Mouse (Mus musculus) neural tube, embryonic 11.5 days (tissue): ENCODE measurements around the gene Jmjd1c. TPM values are rescaled to one million over a fixed set of nuclear protein-coding genes. Genes with fewer than 3 reads are reported as not detected.

Source experiments
- ATAC-seq: fragments of 200-750 bp; cut with Nextera tagmentation; 2 replicates; pipeline ENCODE4 v1.8.0; 2017; ENCODE audit warnings: moderate number of reproducible peaks, mild to moderate bottlenecking, moderate TSS enrichment, moderate library complexity; ENCODE audit not compliant: insufficient read depth, low FRiP score, low TSS enrichment
- DNase-seq: peaks from one replicate; pipeline ENCODE4 v3.0.0-alpha.2; 2015; ENCODE audit warnings: low spot score
- H3K27ac ChIP-seq: fragments of 300-500 bp; sonication (generic); 2 replicates; pipeline ENCODE4 v1.5.1; 2014; ENCODE audit warnings: low read depth, mild to moderate bottlenecking, low read length
- H3K27me3 ChIP-seq: fragments of 300-500 bp; sonication (generic); 2 replicates; pipeline ENCODE4 v1.6.1; 2014; ENCODE audit warnings: mild to moderate bottlenecking, low read length, mixed read lengths; ENCODE audit not compliant: control insufficient read depth, insufficient read depth
- H3K36me3 ChIP-seq: fragments of 300-500 bp; sonication (generic); 2 replicates; pipeline ENCODE4 v1.6.1; 2014; ENCODE audit warnings: mild to moderate bottlenecking, low read length, moderate library complexity, mixed read lengths; ENCODE audit not compliant: control insufficient read depth, insufficient read depth
- H3K4me1 ChIP-seq: fragments of 300-500 bp; sonication (generic); 2 replicates; pipeline ENCODE4 v1.6.1; 2014; ENCODE audit warnings: low read length, mixed read lengths; ENCODE audit not compliant: control insufficient read depth, insufficient read depth
- H3K4me2 ChIP-seq: fragments of 300-500 bp; sonication (generic); 2 replicates; pipeline ENCODE4 v1.6.1; 2014; ENCODE audit warnings: low read depth, mild to moderate bottlenecking, moderate library complexity
- H3K4me3 ChIP-seq: fragments of 300-500 bp; sonication (generic); 2 replicates; pipeline ENCODE4 v1.5.1; 2014; ENCODE audit warnings: low read depth, low read length
- H3K9ac ChIP-seq: fragments of 300-500 bp; sonication (generic); 2 replicates; pipeline ENCODE4 v1.6.1; 2014; ENCODE audit warnings: mild to moderate bottlenecking, low read length
- H3K9me3 ChIP-seq: fragments of 300-500 bp; sonication (generic); 2 replicates; pipeline ENCODE4 v1.6.1; 2016; ENCODE audit warnings: low read length; ENCODE audit not compliant: control insufficient read depth
- WGBS: fragments of 180-500 bp; shearing (Covaris S2); extraction: QIAGEN DNeasy Blood & Tissue Kit; methylation state at CpG from one replicate; pipeline ENCODE4 v1.1.7; 2014; 5-methylcytosine and 5-hydroxymethylcytosine counted together
- polyA plus RNA-seq: library from polyadenylated mRNA; unstranded; fragments of >200 nt; fragmentation: Nextera tagmentation; extraction: Ambion mirVana; gene quantifications from 2 replicates; pipeline ENCODE4 v1.2.1, GENCODE M21; 2014

Jmjd1c gene
- polyA plus RNA-seq, 1 experiment from 2014 or later: 47.6 TPM

DNA sequence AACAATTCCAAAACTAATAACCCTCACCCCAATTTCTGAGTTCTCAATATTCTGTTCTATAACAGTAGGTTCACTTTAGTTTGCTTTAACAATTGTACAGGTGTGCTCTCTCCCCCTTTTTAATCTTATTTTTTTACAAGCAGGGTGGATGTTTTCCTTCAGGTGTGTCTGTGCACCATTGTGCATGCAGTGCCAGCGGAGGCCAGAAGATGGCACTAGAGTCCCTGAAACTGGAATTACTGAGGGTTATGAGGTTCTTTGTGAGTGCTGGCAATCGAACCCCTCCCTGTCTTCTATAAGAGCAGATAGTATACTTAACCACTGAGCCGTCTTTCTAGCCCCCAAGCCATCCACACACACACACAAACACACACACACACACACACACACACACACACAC, 96.4 kb downstream of the Jmjd1c start:
- no peak overlapping the region for H3K27ac ChIP-seq
- WGBS: 97% methylated on average over 3 of the region's 3 CpGs
- no peak overlapping the region for H3K4me3 ChIP-seq
- no peak overlapping the region for H3K9ac ChIP-seq
- no peaks in the 10 kb centered on the region for H3K27me3 ChIP-seq
- H3K9me3 ChIP-seq: no peaks in the 10 kb centered on the region
- DNase-seq: no peak
- no peak for ATAC-seq
- no peaks in the 10 kb centered on the region for H3K36me3 ChIP-seq
- no peak overlapping the region for H3K4me2 ChIP-seq
- peaks cover 6% of the 10 kb centered on the region for H3K4me1 ChIP-seq

DNA sequence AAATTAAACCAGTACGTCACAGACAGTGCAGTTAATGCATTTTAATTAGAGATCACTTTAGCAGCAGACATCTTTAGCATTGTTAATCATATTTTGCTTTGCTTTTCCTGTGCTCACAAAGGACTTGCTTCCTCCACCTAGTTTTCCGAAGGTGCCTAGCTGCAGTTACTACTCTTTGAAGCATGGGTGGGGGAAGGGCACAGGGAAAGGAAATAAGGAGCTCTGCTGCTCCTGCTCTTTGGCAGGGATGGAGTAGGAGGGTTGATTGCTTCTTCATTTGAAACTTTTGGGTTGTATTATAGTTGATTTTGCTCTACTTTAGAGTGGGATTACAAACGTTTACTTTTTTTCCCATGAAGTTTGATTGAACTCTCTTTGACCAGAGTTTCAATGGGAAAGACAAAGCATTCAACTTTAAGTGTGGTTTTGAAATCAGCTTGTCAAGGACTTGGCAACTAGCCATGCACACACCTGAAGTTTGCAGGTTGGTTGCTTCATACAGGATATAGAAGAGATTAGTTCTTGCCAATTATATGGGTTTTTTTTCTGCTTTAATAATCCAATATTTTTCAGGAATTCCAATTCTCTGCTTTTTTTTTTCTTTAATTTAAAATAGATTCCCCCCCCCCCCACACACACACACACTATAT, 97.2 kb downstream of the Jmjd1c start:
- no peak overlapping the region for H3K4me2 ChIP-seq
- no peak overlapping the region for H3K4me3 ChIP-seq
- no peaks in the 10 kb centered on the region; the same call in 1 of the 2 replicates for H3K4me1 ChIP-seq
- H3K27me3 ChIP-seq: no peaks in the 10 kb centered on the region
- DNase-seq (no peak), ATAC-seq (no peak)
- no peak overlapping the region for H3K27ac ChIP-seq
- H3K9me3 ChIP-seq: no peaks in the 10 kb centered on the region
- H3K9ac ChIP-seq: no peak overlapping the region
- no peaks in the 10 kb centered on the region for H3K36me3 ChIP-seq
- WGBS: 74% methylated on average over 3 of the region's 3 CpGs

DNA sequence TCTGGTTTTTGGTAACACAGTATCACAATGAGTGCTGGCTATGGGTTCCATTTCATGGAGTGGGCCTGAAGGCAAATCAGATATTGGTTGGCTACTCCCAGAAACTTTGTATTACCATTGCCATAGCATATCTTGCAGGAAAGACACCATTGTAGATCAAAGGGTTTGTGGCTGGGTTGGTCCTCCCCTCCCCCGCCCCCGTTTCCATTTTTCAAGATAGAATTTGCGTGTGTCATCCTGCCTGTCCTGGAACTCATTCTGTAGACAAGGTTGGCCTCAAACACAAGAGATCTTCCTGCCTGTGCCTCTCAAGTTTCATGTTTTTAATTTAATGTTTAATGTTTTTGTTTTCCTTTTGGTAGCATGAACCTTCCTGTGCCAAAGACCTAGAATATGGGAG, 98.1 kb downstream of the Jmjd1c start:
- no peaks in the 10 kb centered on the region for H3K9me3 ChIP-seq
- ATAC-seq (no peak), DNase-seq (no peak)
- H3K4me1 ChIP-seq: no peaks in the 10 kb centered on the region; the same call in 1 of the 2 replicates
- H3K4me2 ChIP-seq: no peak overlapping the region
- no peaks in the 10 kb centered on the region for H3K27me3 ChIP-seq
- no peaks in the 10 kb centered on the region for H3K36me3 ChIP-seq
- WGBS: 89% methylated on average over 3 of the region's 3 CpGs
- no peak overlapping the region for H3K9ac ChIP-seq
- no peak overlapping the region for H3K27ac ChIP-seq
- H3K4me3 ChIP-seq: no peak overlapping the region

DNA sequence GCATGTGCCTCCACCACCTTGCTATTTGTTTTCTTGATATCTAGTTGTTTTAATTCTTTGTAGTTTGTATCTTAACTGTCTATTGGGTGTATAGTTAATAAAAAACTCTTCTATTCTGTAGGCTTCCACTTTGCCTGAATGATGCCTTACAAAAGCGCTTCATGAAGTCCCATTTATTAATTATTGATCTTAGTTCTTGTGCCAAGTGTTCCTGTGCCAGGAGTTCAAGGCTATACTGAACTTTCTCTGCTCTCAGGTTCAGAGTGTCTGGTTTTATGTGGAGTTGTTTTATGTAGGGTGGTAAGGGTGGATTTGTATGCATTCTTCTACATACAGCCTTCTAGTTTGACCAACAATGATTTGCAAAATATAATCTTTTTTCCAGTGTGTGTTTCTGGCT, 99.7 kb downstream of the Jmjd1c start:
- Histone ChIP-seq H3K27me3 (no peaks in the 10 kb centered on the region), H3K27ac (no peak overlapping the region), H3K9ac (no peak overlapping the region), H3K4me1 (no peaks in the 10 kb centered on the region), H3K4me3 (no peak overlapping the region), H3K4me2 (no peak overlapping the region), H3K9me3 (no peaks in the 10 kb centered on the region), H3K36me3 (no peaks in the 10 kb centered on the region)
- DNase-seq: no peak
- ATAC-seq: no peak
- WGBS: 100% methylated on average over 1 of the region's 1 CpGs

DNA sequence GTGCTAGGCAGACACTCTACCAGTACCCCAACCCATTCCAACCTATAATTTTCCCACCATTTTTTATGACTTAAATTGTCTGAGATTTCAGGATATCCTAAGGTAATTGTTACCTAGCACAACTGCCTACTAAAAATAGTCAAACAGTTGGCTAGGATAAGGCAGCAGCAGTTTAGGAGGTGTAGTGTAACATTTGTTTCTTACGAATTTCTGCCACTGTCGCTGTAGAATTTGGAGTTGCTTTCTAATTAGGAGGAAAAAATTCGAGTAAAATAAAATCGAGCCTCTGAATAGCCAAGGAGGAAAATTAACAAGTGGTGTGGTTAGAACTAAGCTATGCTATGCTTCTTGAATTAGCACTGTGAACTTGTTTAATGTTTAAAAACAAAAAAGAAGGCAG, 101.3 kb downstream of the Jmjd1c start:
- H3K9ac ChIP-seq: no peak overlapping the region
- H3K36me3 ChIP-seq: no peaks in the 10 kb centered on the region
- 88% methylated on average over 4 of the region's 4 CpGs for WGBS
- ATAC-seq (no peak), DNase-seq (no peak)
- H3K27ac ChIP-seq: no peak overlapping the region
- H3K4me3 ChIP-seq: no peak overlapping the region
- H3K27me3 ChIP-seq: no peaks in the 10 kb centered on the region
- H3K9me3 ChIP-seq: no peaks in the 10 kb centered on the region
- no peaks in the 10 kb centered on the region for H3K4me1 ChIP-seq
- no peak overlapping the region for H3K4me2 ChIP-seq

DNA sequence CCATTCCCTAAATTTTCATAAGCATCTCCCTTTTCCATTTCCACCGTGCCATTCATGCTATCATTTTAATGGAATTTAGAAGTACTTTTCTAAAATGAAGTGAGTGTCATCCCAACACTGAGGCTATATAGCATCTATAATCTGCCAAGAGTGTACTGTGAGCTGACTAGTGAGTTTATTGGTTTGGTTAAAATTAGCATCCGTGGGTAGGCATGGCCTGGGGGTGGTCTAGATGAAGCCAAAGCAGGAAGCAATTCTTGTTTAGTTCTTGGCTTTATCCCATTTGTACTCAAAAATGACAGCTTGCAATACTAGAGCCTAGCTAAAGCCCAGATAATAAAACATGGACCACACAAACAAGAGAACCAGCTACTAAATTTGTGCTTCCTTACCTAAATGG, 101.9 kb downstream of the Jmjd1c start:
- no peak overlapping the region for H3K9ac ChIP-seq
- no peaks in the 10 kb centered on the region for H3K9me3 ChIP-seq
- ATAC-seq: no peak
- WGBS: 85% methylated on average over 2 of the region's 2 CpGs
- no peak overlapping the region for H3K4me2 ChIP-seq
- DNase-seq: no peak
- no peaks in the 10 kb centered on the region for H3K4me1 ChIP-seq
- H3K4me3 ChIP-seq: no peak overlapping the region
- no peaks in the 10 kb centered on the region for H3K36me3 ChIP-seq
- H3K27ac ChIP-seq: no peak overlapping the region
- H3K27me3 ChIP-seq: no peaks in the 10 kb centered on the region

DNA sequence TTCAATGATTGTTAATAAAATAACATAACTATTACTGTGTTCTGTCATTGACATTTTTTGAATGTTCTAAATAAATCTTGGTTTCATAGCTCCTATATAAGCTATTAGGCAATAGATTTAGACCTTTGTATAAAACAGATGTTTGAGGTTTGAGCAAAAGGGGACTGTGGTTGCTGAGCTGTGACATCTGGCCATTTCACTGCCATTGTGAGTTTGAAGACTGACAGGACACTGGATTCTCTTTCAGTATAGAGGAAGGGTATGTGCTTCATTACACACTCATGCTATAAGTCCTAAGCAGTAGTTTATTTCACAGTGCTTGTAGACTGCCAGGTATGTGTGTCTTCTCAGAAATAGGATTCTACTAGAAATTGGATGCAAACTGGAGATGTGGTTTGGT, 105.8 kb downstream of the Jmjd1c start:
- H3K4me1 ChIP-seq: no peaks in the 10 kb centered on the region
- H3K4me2 ChIP-seq: no peak overlapping the region
- H3K9me3 ChIP-seq: no peaks in the 10 kb centered on the region
- no peak for DNase-seq
- no peak overlapping the region for H3K4me3 ChIP-seq
- ATAC-seq: no peak
- H3K9ac ChIP-seq: no peak overlapping the region
- H3K36me3 ChIP-seq: no peaks in the 10 kb centered on the region
- H3K27me3 ChIP-seq: no peaks in the 10 kb centered on the region
- no peak overlapping the region for H3K27ac ChIP-seq

DNA sequence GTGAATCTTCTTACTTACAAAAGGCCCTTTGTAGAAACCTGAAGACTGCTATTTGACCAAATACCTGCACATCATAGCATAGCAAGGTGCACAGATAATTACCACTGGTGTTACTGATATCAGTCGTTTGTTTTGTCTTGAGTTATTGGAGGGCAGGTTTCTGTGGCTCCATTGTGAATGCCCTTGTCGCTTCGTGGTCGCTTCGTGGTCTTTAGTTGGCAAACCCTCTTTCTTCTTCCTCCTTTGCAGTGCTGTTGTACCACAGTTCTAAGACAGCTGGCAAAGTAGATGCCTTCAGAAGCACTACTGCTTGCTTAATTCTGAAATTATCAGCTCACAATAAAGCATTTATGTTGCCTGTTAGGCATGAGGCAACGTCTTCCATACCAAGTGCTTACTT, 106.5 kb downstream of the Jmjd1c start:
- H3K9me3 ChIP-seq: no peaks in the 10 kb centered on the region
- DNase-seq (no peak), ATAC-seq (no peak)
- no peak overlapping the region for H3K4me2 ChIP-seq
- H3K27ac ChIP-seq: no peak overlapping the region
- H3K4me3 ChIP-seq: no peak overlapping the region
- 91% methylated on average over 6 of the region's 6 CpGs for WGBS
- no peaks in the 10 kb centered on the region for H3K4me1 ChIP-seq
- H3K9ac ChIP-seq: no peak overlapping the region
- no peaks in the 10 kb centered on the region for H3K36me3 ChIP-seq
- no peaks in the 10 kb centered on the region for H3K27me3 ChIP-seq

DNA sequence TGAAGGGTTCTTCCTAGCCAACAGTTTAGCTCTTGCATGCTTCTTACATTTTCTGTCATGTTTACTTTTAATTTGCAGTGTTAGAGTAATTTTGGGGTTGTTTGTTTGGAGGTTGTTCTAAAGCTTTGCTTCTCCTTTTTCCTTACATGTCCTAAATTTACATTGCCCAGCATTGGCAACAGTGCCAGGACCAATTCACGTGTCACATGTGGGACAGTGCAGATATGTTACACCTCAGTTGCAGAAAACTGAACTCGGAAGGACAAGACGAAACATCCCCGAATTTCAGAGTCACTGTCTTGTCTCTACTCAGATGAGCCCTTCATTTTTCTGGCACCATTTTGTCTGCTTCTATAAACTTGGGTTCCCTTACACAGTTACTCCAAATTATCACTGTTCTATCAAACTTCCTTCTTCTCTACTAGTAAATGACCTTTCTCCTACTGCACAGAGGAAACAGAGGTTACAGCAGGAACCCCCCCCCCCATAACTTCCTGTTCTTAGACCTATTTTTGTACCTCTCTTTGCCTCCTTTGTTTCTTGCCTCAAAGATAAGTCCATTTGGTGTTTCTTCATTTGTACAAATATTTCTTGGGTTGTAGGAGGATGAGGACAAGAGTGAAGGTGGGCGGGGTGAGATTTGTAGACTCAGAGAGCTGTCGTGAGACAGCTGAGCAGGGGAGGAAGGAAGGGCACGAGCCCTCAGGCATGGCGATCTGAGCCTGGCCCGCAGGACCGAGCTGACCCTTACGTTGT, 108.9 kb downstream of the Jmjd1c start:
- no peak overlapping the region for H3K27ac ChIP-seq
- no peaks in the 10 kb centered on the region for H3K4me1 ChIP-seq
- no peak for ATAC-seq
- no peak overlapping the region for H3K4me3 ChIP-seq
- no peaks in the 10 kb centered on the region for H3K27me3 ChIP-seq
- H3K4me2 ChIP-seq: no peak overlapping the region
- no peaks in the 10 kb centered on the region for H3K9me3 ChIP-seq
- 93% methylated on average over 11 of the region's 11 CpGs for WGBS
- H3K36me3 ChIP-seq: no peaks in the 10 kb centered on the region
- no peak for DNase-seq
- no peak overlapping the region for H3K9ac ChIP-seq
